Mouse (Mus musculus): ENCODE measurements around the gene Rbfox3.

GRCm38 (mm10) chr11:118542906-118543305 lies 368.5 kb downstream of the Rbfox3 start:
- TF ChIP-seq CTCF (IDR thresholded peaks at IDR 0.05; ENCODE audit: low read depth, low read length) (no peak), POLR2A (IDR thresholded peaks at IDR 0.05; ENCODE audit: borderline replicate concordance, low read depth, low read length) (no peak)

All from bone marrow macrophage, adult 2 months (primary cell).